ENCODE assay signal across 20 mouse cellular contexts in the genomic region with DNA sequence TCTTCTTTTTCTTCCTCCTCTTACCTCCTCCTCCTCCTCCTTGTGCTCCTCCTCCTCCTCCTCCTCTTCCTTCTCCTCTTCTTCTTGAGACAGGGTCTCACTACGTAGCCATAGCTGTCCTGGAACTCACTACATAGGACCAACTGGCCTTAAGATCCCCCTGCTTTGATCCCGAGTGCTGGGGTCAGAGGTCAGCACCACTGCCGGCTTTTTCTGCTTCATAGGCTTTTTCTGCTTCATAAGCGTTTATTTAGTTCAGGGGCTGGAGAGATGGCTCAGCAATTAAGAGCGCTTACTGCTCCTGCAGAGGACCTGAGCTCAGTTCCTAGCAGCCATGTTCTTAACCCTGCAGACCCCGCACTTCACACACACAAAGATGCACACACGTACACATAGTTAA. TPM values are rescaled to one million over a fixed set of nuclear protein-coding genes. Genes with fewer than 3 reads are reported as not detected.
A peak's percentile ranks its signal among the peaks of the same experiment; 100 is the strongest.
DNase-seq lines count a peak whose midpoint lies in the region; ATAC-seq lines count a peak whose summit lies in the region.
"Had no signal": no experiment of that assay in that cellular context is flagged by ENCODE, and none has a peak within 500 bp of the region (broad histone marks: within the 10 kb centered on the region; RNA-seq: fewer than 3 reads in every experiment).

No protein-coding gene starts in this region.

- no peak overlapping the region for H3K27ac ChIP-seq in forebrain, embryonic 10.5 days
- no peak overlapping the region for H3K27ac ChIP-seq in forebrain, embryonic 11.5 days (ENCODE audit: low read depth, low read length)
- H3K27ac ChIP-seq: embryonic facial prominence, embryonic 13.5 days; liver, embryonic 12.5 days had no signal

- peaks cover 15% of the 10 kb centered on the region for H3K27me3 ChIP-seq in forebrain, embryonic 10.5 days (ENCODE audit: poor library complexity, severe bottlenecking)
- H3K27me3 ChIP-seq in forebrain, embryonic 11.5 days (ENCODE audit: control insufficient read depth, insufficient read depth, low read length): no peaks in the 10 kb centered on the region

- H3K9me3 ChIP-seq in forebrain, embryonic 10.5 days: no peaks in the 10 kb centered on the region
- no peaks in the 10 kb centered on the region for H3K9me3 ChIP-seq in forebrain, embryonic 11.5 days (ENCODE audit: control insufficient read depth, low read length)
- H3K9me3 ChIP-seq: embryonic facial prominence, embryonic 13.5 days; heart, embryonic 10.5 days; liver, embryonic 12.5 days had no signal

- no peak overlapping the region for H3K9ac ChIP-seq in forebrain, embryonic 11.5 days (ENCODE audit: low read length)
- H3K9ac ChIP-seq: embryonic facial prominence, embryonic 13.5 days; liver, embryonic 12.5 days had no signal

- DNase-seq in forebrain, embryonic 10.5 days (ENCODE audit: extremely low spot score, low spot score): peak; percentile 33
- DNase-seq in forebrain, embryonic 11.5 days (ENCODE audit: low spot score): no peak
- peak; percentile 49 for DNase-seq in retina, embryonic 14.5 days (ENCODE audit: low spot score)
- no peak for DNase-seq in retina, postnatal 1 day
- DNase-seq in kidney, postnatal 25 days: peak; percentile 74 to 87
- DNase-seq in right cerebral cortex, postnatal 4 days: no peak
- DNase-seq: cerebellum, postnatal 14 days; gastrocnemius, postnatal 25 days; heart, postnatal 14 days; layer of hippocampus, postnatal 36 days; right cerebral cortex, postnatal 25 days; thymus, postnatal 14 days had no signal

- peaks cover 22% of the 10 kb centered on the region for H3K4me1 ChIP-seq in forebrain, embryonic 10.5 days
- no peaks in the 10 kb centered on the region for H3K4me1 ChIP-seq in forebrain, embryonic 11.5 days (replicated peaks; ENCODE audit: control insufficient read depth, insufficient read depth, low read length)

- H3K36me3 ChIP-seq in forebrain, embryonic 10.5 days (replicated peaks): no peaks in the 10 kb centered on the region
- no peaks in the 10 kb centered on the region for H3K36me3 ChIP-seq in forebrain, embryonic 11.5 days (ENCODE audit: control insufficient read depth, insufficient read depth, low read length)
- H3K36me3 ChIP-seq: embryonic facial prominence, embryonic 13.5 days; heart, embryonic 10.5 days; liver, embryonic 12.5 days had no signal

- H3K4me2 ChIP-seq in forebrain, embryonic 11.5 days (ENCODE audit: low read depth, low read length, severe bottlenecking): no peak overlapping the region
- H3K4me2 ChIP-seq: embryonic facial prominence, embryonic 13.5 days; liver, embryonic 12.5 days had no signal

- no peak for ATAC-seq in forebrain, embryonic 11.5 days (replicated peaks; ENCODE audit: low FRiP score)
- no peak for ATAC-seq in granulocyte monocyte progenitor cell, adult 5-6 weeks (replicated peaks; ENCODE audit: poor library complexity, severe bottlenecking)
- ATAC-seq in inflammation-experienced regulatory T-cells, adult 6 months: no peak
- ATAC-seq: CD4-positive, CD25-positive, alpha-beta regulatory T cell, adult 4 months; hindbrain, embryonic 16.5 days; liver, embryonic 12.5 days; lung, postnatal 0 days had no signal

- H3K4me3 ChIP-seq in forebrain, embryonic 10.5 days: no peak overlapping the region
- H3K4me3 ChIP-seq in forebrain, embryonic 11.5 days (ENCODE audit: low read depth, low read length): no peak overlapping the region
- H3K4me3 ChIP-seq: embryonic facial prominence, embryonic 13.5 days; heart, embryonic 10.5 days; liver, embryonic 12.5 days had no signal

- 27% methylated on average over 7 of the region's 7 CpGs for WGBS in forebrain, embryonic 10.5 days
- WGBS in forebrain, embryonic 11.5 days: 27% methylated on average over 7 of the region's 7 CpGs

RNA-seq across cellular contexts. Expression of a gene that starts 6.0 kb away (rescaled TPM):
- 1.4 and 1.8 TPM in 2 replicates for polyA plus RNA-seq in forebrain, embryonic 10.5 days (2016; fragmentation: Nextera tagmentation; extraction: Ambion mirVana)
- 1.1 and 1.3 TPM in 2 replicates for polyA plus RNA-seq in forebrain, embryonic 11.5 days (2014; fragmentation: Nextera tagmentation; extraction: Ambion mirVana)
- 4.7 and 7.9 TPM in 2 replicates for total RNA-seq in granulocyte monocyte progenitor cell, adult 5-6 weeks (2014; fragmentation: Nextera tagmentation)
- 2.3 and 2.5 TPM in 2 replicates for total RNA-seq in granulocyte monocyte progenitor cell, adult 5-6 weeks (2017)
- polyA plus RNA-seq in inflammation-experienced regulatory T-cells, adult 6 months (2017; shearing (Covaris generic)): 10 to 100 TPM in 1 of 3 experiments, 1 to 10 TPM in 2; 6.8 to 12.6 (median 8.2) TPM
- total RNA-seq: gastrocnemius, postnatal 25 days had no signal

RNA-seq across cellular contexts. Expression of a gene that starts 12.4 kb away (rescaled TPM):
- 3.3 and 3.6 TPM in 2 replicates for polyA plus RNA-seq in forebrain, embryonic 10.5 days (2016; fragmentation: Nextera tagmentation; extraction: Ambion mirVana)
- polyA plus RNA-seq in forebrain, embryonic 11.5 days (2014; fragmentation: Nextera tagmentation; extraction: Ambion mirVana): 3.9 and 5.4 TPM in 2 replicates
- 114 TPM in 2 replicates for total RNA-seq in granulocyte monocyte progenitor cell, adult 5-6 weeks (2014; fragmentation: Nextera tagmentation)
- 98.3 and 98.8 TPM in 2 replicates for total RNA-seq in granulocyte monocyte progenitor cell, adult 5-6 weeks (2017)
- 100 to 1,000 TPM; 292 to 493 (median 317) TPM for polyA plus RNA-seq in inflammation-experienced regulatory T-cells, adult 6 months (2017; shearing (Covaris generic))

RNA-seq across cellular contexts. Expression of a gene that starts 45.0 kb away (rescaled TPM):
- 4.3 and 4.6 TPM in 2 replicates for polyA plus RNA-seq in forebrain, embryonic 10.5 days (2016; fragmentation: Nextera tagmentation; extraction: Ambion mirVana)
- 3.7 and 4.1 TPM in 2 replicates for polyA plus RNA-seq in forebrain, embryonic 11.5 days (2014; fragmentation: Nextera tagmentation; extraction: Ambion mirVana)
- total RNA-seq in granulocyte monocyte progenitor cell, adult 5-6 weeks (2014; fragmentation: Nextera tagmentation): 5.4 and 6.1 TPM in 2 replicates
- not detected in 2 replicates for total RNA-seq in granulocyte monocyte progenitor cell, adult 5-6 weeks (2017)
- 1 to 10 TPM in 1 of 3 experiments, not detected in 2; 1.3 TPM for polyA plus RNA-seq in inflammation-experienced regulatory T-cells, adult 6 months (2017; shearing (Covaris generic))
- polyA plus RNA-seq: CD4-positive, CD25-positive, alpha-beta regulatory T cell, adult 4 months had no signal

RNA-seq across cellular contexts. Expression of a gene that starts 47.4 kb away (rescaled TPM):
- polyA plus RNA-seq in forebrain, embryonic 10.5 days (2016; fragmentation: Nextera tagmentation; extraction: Ambion mirVana): not detected in 2 replicates
- polyA plus RNA-seq in forebrain, embryonic 11.5 days (2014; fragmentation: Nextera tagmentation; extraction: Ambion mirVana): 0.12 and 0.20 TPM in 2 replicates
- total RNA-seq in granulocyte monocyte progenitor cell, adult 5-6 weeks (2014; fragmentation: Nextera tagmentation): 25.4 and 27.4 TPM in 2 replicates
- 32.5 and 44.6 TPM in 2 replicates for total RNA-seq in granulocyte monocyte progenitor cell, adult 5-6 weeks (2017)
- 10 to 100 TPM; 55.3 to 67.0 (median 65.0) TPM for polyA plus RNA-seq in inflammation-experienced regulatory T-cells, adult 6 months (2017; shearing (Covaris generic))

Comparison
In these comparisons a context has a peak if more than half of its experiments do, and no peak if none do; other contexts are left out.
1. DNase-seq: peak in forebrain, embryonic 10.5 days (single experiment), retina, embryonic 14.5 days (single experiment) and kidney, postnatal 25 days (2 of 2); none in forebrain, embryonic 11.5 days (single experiment), retina, postnatal 1 day (single experiment) and right cerebral cortex, postnatal 4 days (single experiment).
2. RNA of a gene that starts 12.4 kb away (polyA plus RNA-seq): 292 to 493 TPM in inflammation-experienced regulatory T-cells, adult 6 months; 3.9 to 5.4 TPM in forebrain, embryonic 11.5 days and 3.3 to 3.6 TPM in forebrain, embryonic 10.5 days; every median in the first group is over 10 times any median in the second.